22 mouse cellular contexts compared by ENCODE assay signal in genomic region chr5:144178216-144178615, GRCm38 (mm10). TPM values are rescaled to one million over a fixed set of nuclear protein-coding genes. Genes with fewer than 3 reads are reported as not detected.
DNase-seq lines count a peak whose midpoint lies in the region; ATAC-seq and TF ChIP-seq lines count a peak whose summit lies in the region.
"Had no signal": no experiment of that assay in that cellular context is flagged by ENCODE, and none has a peak within 500 bp of the region (broad histone marks: within the 10 kb centered on the region; RNA-seq: fewer than 3 reads in every experiment).

No protein-coding gene starts in this region.

- H3K9ac ChIP-seq in forebrain, embryonic 11.5 days (ENCODE audit: low read length): no peak overlapping the region
- H3K9ac ChIP-seq in forebrain, embryonic 14.5 days (ENCODE audit: low read length): no peak overlapping the region
- H3K9ac ChIP-seq in kidney, postnatal 0 days (ENCODE audit: low read depth, low read length): no peak overlapping the region
- no peak overlapping the region for H3K9ac ChIP-seq in MEL (ENCODE audit: control insufficient read depth, low read depth, low read length, poor library complexity, severe bottlenecking)
- H3K9ac ChIP-seq in hindbrain, embryonic 16.5 days (ENCODE audit: low read depth, low read length): no peak overlapping the region
- H3K9ac ChIP-seq: embryonic facial prominence, embryonic 12.5 days; forebrain, embryonic 12.5 days; forebrain, embryonic 15.5 days; forebrain, postnatal 0 days had no signal

- 68% methylated on average over 6 of the region's 6 CpGs for WGBS in forebrain, embryonic 11.5 days
- 72% methylated on average over 6 of the region's 6 CpGs for WGBS in forebrain, embryonic 14.5 days
- 38% methylated on average over 6 of the region's 6 CpGs for WGBS in kidney, postnatal 0 days
- WGBS in hindbrain, embryonic 16.5 days: 83% methylated on average over 6 of the region's 6 CpGs

- peaks cover 1% of the 10 kb centered on the region; the same call in 1 of the 2 replicates for H3K79me2 ChIP-seq in MEL (ENCODE audit: control insufficient read depth, insufficient read depth, low read length, poor library complexity)

- ATAC-seq in forebrain, embryonic 11.5 days (replicated peaks; ENCODE audit: low FRiP score): no peak
- ATAC-seq in forebrain, embryonic 14.5 days: no peak
- no peak for ATAC-seq in kidney, postnatal 0 days (replicated peaks; ENCODE audit: low FRiP score, low read depth)
- no peak for ATAC-seq in hindbrain, embryonic 16.5 days
- ATAC-seq: activated CD4-positive, CD25-positive, alpha-beta regulatory T cell, adult 4 months; forebrain, embryonic 15.5 days; forebrain, postnatal 0 days; Patski had no signal

- peak; percentile 32 for DNase-seq in adrenal gland, postnatal 10 days
- DNase-seq in adrenal gland, adult 8-10 months: no peak
- peak; percentile 42 for DNase-seq in forebrain, embryonic 11.5 days (ENCODE audit: low spot score)
- DNase-seq in forebrain, embryonic 14.5 days (ENCODE audit: low spot score): no peak
- peak; percentile 27 for DNase-seq in kidney, postnatal 0 days (ENCODE audit: low spot score)
- no peak for DNase-seq in kidney, postnatal 4 days
- DNase-seq in MEL (ENCODE audit: low read depth, low spot score): no peak
- DNase-seq: adrenal gland, postnatal 25 days; cerebellum, adult 11-12 months; cerebellum, adult 2 months; cerebellum, adult 9-10 months; cerebellum, postnatal 10 days; cerebellum, postnatal 25 days; forebrain, postnatal 0 days had no signal

- no peaks in the 10 kb centered on the region for H3K4me1 ChIP-seq in forebrain, embryonic 11.5 days (replicated peaks; ENCODE audit: control insufficient read depth, insufficient read depth, low read length)
- no peaks in the 10 kb centered on the region for H3K4me1 ChIP-seq in forebrain, embryonic 14.5 days (ENCODE audit: control insufficient read depth, insufficient read depth, low read length)
- H3K4me1 ChIP-seq in kidney, postnatal 0 days (replicated peaks; ENCODE audit: insufficient read depth, low read length): no peaks in the 10 kb centered on the region
- peaks cover 0 to 10% of the 10 kb centered on the region in 2 experiments; a peak in 2 of 4 replicates for H3K4me1 ChIP-seq in MEL (ENCODE audit: control insufficient read depth in 1 of 2, insufficient read depth in 2 of 2, low read length in 2 of 2)
- no peaks in the 10 kb centered on the region for H3K4me1 ChIP-seq in hindbrain, embryonic 16.5 days (ENCODE audit: control insufficient read depth, insufficient read depth, low read depth, low read length)
- H3K4me1 ChIP-seq: embryonic facial prominence, embryonic 10.5 days; embryonic facial prominence, embryonic 12.5 days; forebrain, embryonic 12.5 days; forebrain, embryonic 15.5 days had no signal

- TF ChIP-seq EP300 in MEL (IDR thresholded peaks at IDR 0.05; ENCODE audit: low read depth in 1 of 2, low read length in 2 of 2): no peak

- no peak overlapping the region for H3K4me3 ChIP-seq in forebrain, embryonic 11.5 days (ENCODE audit: low read depth, low read length)
- no peak overlapping the region for H3K4me3 ChIP-seq in forebrain, embryonic 14.5 days (ENCODE audit: low read depth, low read length)
- H3K4me3 ChIP-seq in kidney, postnatal 0 days (replicated peaks; ENCODE audit: low read depth, low read length): no peak overlapping the region
- no peak overlapping the region for H3K4me3 ChIP-seq in MEL (ENCODE audit: control insufficient read depth in 1 of 2, insufficient read depth in 1 of 2, low read depth in 2 of 2, low read length in 2 of 2)
- H3K4me3 ChIP-seq in hindbrain, embryonic 16.5 days (ENCODE audit: low read length): no peak overlapping the region
- H3K4me3 ChIP-seq: embryonic facial prominence, embryonic 10.5 days; embryonic facial prominence, embryonic 12.5 days; forebrain, embryonic 12.5 days; forebrain, embryonic 15.5 days had no signal

- no peak overlapping the region for H3K4me2 ChIP-seq in forebrain, embryonic 11.5 days (ENCODE audit: low read depth, low read length, severe bottlenecking)
- H3K4me2 ChIP-seq in forebrain, embryonic 14.5 days (ENCODE audit: low read length): no peak overlapping the region
- H3K4me2 ChIP-seq in kidney, postnatal 0 days (ENCODE audit: low read length): no peak overlapping the region
- H3K4me2 ChIP-seq in hindbrain, embryonic 16.5 days (ENCODE audit: low read length): no peak overlapping the region
- H3K4me2 ChIP-seq: embryonic facial prominence, embryonic 12.5 days; forebrain, embryonic 12.5 days; forebrain, embryonic 15.5 days had no signal

- peaks cover 8% of the 10 kb centered on the region; the same call in 1 of the 2 replicates for H3K36me3 ChIP-seq in forebrain, embryonic 11.5 days (ENCODE audit: control insufficient read depth, insufficient read depth, low read length)
- H3K36me3 ChIP-seq in forebrain, embryonic 14.5 days (ENCODE audit: control insufficient read depth, insufficient read depth, low read length): peaks cover 48% of the 10 kb centered on the region
- peaks cover 33% of the 10 kb centered on the region for H3K36me3 ChIP-seq in kidney, postnatal 0 days (ENCODE audit: insufficient read depth, low read length)
- peaks cover 0 to 4% of the 10 kb centered on the region in 2 experiments; a peak in 3 of 4 replicates for H3K36me3 ChIP-seq in MEL (ENCODE audit: control insufficient read depth in 1 of 2, insufficient read depth in 2 of 2, low read length in 2 of 2)
- peaks cover 26% of the 10 kb centered on the region for H3K36me3 ChIP-seq in hindbrain, embryonic 16.5 days (ENCODE audit: control insufficient read depth, insufficient read depth, low read length)

- no peak for TF ChIP-seq RAD21 in MEL (IDR thresholded peaks at IDR 0.05; ENCODE audit: low read depth, low read length)

- no peaks in the 10 kb centered on the region for H3K9me3 ChIP-seq in forebrain, embryonic 11.5 days (ENCODE audit: control insufficient read depth, low read length)
- H3K9me3 ChIP-seq in forebrain, embryonic 14.5 days (replicated peaks; ENCODE audit: control insufficient read depth, low read length): no peaks in the 10 kb centered on the region
- H3K9me3 ChIP-seq in kidney, postnatal 0 days (replicated peaks; ENCODE audit: low read length): no peaks in the 10 kb centered on the region
- no peaks in the 10 kb centered on the region for H3K9me3 ChIP-seq in MEL (replicated peaks; ENCODE audit: insufficient read depth, low read length)
- H3K9me3 ChIP-seq in hindbrain, embryonic 16.5 days (ENCODE audit: control insufficient read depth, low read length): no peaks in the 10 kb centered on the region
- H3K9me3 ChIP-seq: embryonic facial prominence, embryonic 10.5 days; embryonic facial prominence, embryonic 12.5 days; forebrain, embryonic 12.5 days; forebrain, embryonic 15.5 days had no signal

- H3K27me3 ChIP-seq in forebrain, embryonic 11.5 days (ENCODE audit: control insufficient read depth, insufficient read depth, low read length): no peaks in the 10 kb centered on the region
- no peaks in the 10 kb centered on the region for H3K27me3 ChIP-seq in forebrain, embryonic 14.5 days (replicated peaks; ENCODE audit: control insufficient read depth, insufficient read depth, low read length)
- H3K27me3 ChIP-seq in kidney, postnatal 0 days (ENCODE audit: insufficient read depth, low read length): no peaks in the 10 kb centered on the region
- no peaks in the 10 kb centered on the region for H3K27me3 ChIP-seq in MEL (ENCODE audit: control insufficient read depth in 1 of 2, insufficient read depth in 2 of 2, low read length in 2 of 2)
- H3K27me3 ChIP-seq in hindbrain, embryonic 16.5 days (replicated peaks; ENCODE audit: control insufficient read depth, insufficient read depth, low read length): no peaks in the 10 kb centered on the region
- H3K27me3 ChIP-seq: embryonic facial prominence, embryonic 12.5 days; forebrain, embryonic 12.5 days; forebrain, embryonic 15.5 days; Patski had no signal

- no peak for TF ChIP-seq CTCF in kidney, postnatal 0 days (IDR thresholded peaks at IDR 0.05; ENCODE audit: low read depth)
- no peak for TF ChIP-seq CTCF in MEL (IDR thresholded peaks at IDR 0.05 in 2 of 3, conservative IDR thresholded peaks at IDR 0.05 in 1 of 3; ENCODE audit: control insufficient read depth in 1 of 3, insufficient read depth in 1 of 3, low read depth in 2 of 3, low read length in 3 of 3, poor library complexity in 1 of 3, severe bottlenecking in 1 of 3)

- TF ChIP-seq POLR2A in MEL (IDR thresholded peaks at IDR 0.05; ENCODE audit: control insufficient read depth in 1 of 2, insufficient read depth in 1 of 2, low read depth in 1 of 2, low read length in 2 of 2, poor library complexity in 1 of 2): no peak

- H3K27ac ChIP-seq in forebrain, embryonic 11.5 days (ENCODE audit: low read depth, low read length): no peak overlapping the region
- H3K27ac ChIP-seq in forebrain, embryonic 14.5 days (ENCODE audit: low read depth, low read length): no peak overlapping the region
- 0 out of 2 replicates have a peak overlapping the region, but pooled peaks have one; percentile 16 for H3K27ac ChIP-seq in kidney, postnatal 0 days
- H3K27ac ChIP-seq in MEL (ENCODE audit: control insufficient read depth, low read depth, low read length): no peak overlapping the region
- H3K27ac ChIP-seq in hindbrain, embryonic 16.5 days (ENCODE audit: low read depth, low read length): no peak overlapping the region
- H3K27ac ChIP-seq: embryonic facial prominence, embryonic 10.5 days; embryonic facial prominence, embryonic 12.5 days; forebrain, embryonic 12.5 days; forebrain, embryonic 15.5 days had no signal

RNA-seq across cellular contexts. Expression of gene Bhlha15, which starts 11.9 kb away (rescaled TPM):
- under 1 TPM; 0.66 to 0.97 TPM for total RNA-seq in adrenal gland, postnatal 10 days (2021)
- 1 to 10 TPM in 3 of 4 experiments, under 1 TPM in 1; 0.61 to 3.0 (median 2.3) TPM for total RNA-seq in adrenal gland, adult 8-10 months (2022)
- polyA plus RNA-seq in forebrain, embryonic 11.5 days (2014; fragmentation: Nextera tagmentation; extraction: Ambion mirVana): 0.12 TPM in 1 of 2 replicates, not detected in the other
- 0.06 TPM in 1 of 2 replicates, not detected in the other for polyA plus RNA-seq in forebrain, embryonic 14.5 days (2014; fragmentation: Nextera tagmentation; extraction: Ambion mirVana)
- polyA plus RNA-seq in kidney, postnatal 0 days (2015; fragmentation: Nextera tagmentation; extraction: Ambion mirVana): 0.54 and 0.60 TPM in 2 replicates
- total RNA-seq in MEL (2012; rRNA removed): 2.6 and 4.3 TPM in 2 replicates
- polyA plus RNA-seq in MEL (2012; ENCODE audit: insufficient read depth in 1 of 2, insufficient read length in 2 of 2, low read depth in 1 of 2, low replicate concordance in 2 of 2, missing spikeins in 1 of 2): 1 to 10 TPM in 1 of 2 experiments, not detected in 1; 4.1 TPM
- polyA plus RNA-seq in hindbrain, embryonic 16.5 days (2015; fragmentation: Nextera tagmentation; extraction: Ambion mirVana): 0.07 and 0.09 TPM in 2 replicates
- total RNA-seq: forebrain, postnatal 0 days had no signal
- polyA plus RNA-seq: C2C12; forebrain, postnatal 0 days had no signal

RNA-seq across cellular contexts. Expression of gene Tecpr1, which starts 45.2 kb away (rescaled TPM):
- 10 to 100 TPM; 56.9 to 67.2 TPM for total RNA-seq in adrenal gland, postnatal 10 days (2021)
- 100 to 1,000 TPM; 113 to 201 (median 148) TPM for total RNA-seq in adrenal gland, adult 8-10 months (2022)
- 17.5 and 20.1 TPM in 2 replicates for polyA plus RNA-seq in forebrain, embryonic 11.5 days (2014; fragmentation: Nextera tagmentation; extraction: Ambion mirVana)
- polyA plus RNA-seq in forebrain, embryonic 14.5 days (2014; fragmentation: Nextera tagmentation; extraction: Ambion mirVana): 21.7 and 26.5 TPM in 2 replicates
- polyA plus RNA-seq in kidney, postnatal 0 days (2015; fragmentation: Nextera tagmentation; extraction: Ambion mirVana): 15.3 and 17.4 TPM in 2 replicates
- 6.2 and 7.1 TPM in 2 replicates for total RNA-seq in MEL (2012; rRNA removed)
- polyA plus RNA-seq in MEL (2012; ENCODE audit: insufficient read depth in 1 of 2, insufficient read length in 2 of 2, low read depth in 1 of 2, low replicate concordance in 2 of 2, missing spikeins in 1 of 2): 1 to 10 TPM in 1 of 2 experiments, not detected in 1; 9.0 TPM
- 41.8 and 45.8 TPM in 2 replicates for polyA plus RNA-seq in hindbrain, embryonic 16.5 days (2015; fragmentation: Nextera tagmentation; extraction: Ambion mirVana)

Comparison
In these comparisons a context has a peak if more than half of its experiments do, and no peak if none do; other contexts are left out.
1. DNase-seq: peak in adrenal gland, postnatal 10 days (single experiment), forebrain, embryonic 11.5 days (single experiment) and kidney, postnatal 0 days (single experiment); none in adrenal gland, adult 8-10 months (single experiment), forebrain, embryonic 14.5 days (single experiment), kidney, postnatal 4 days (0 of 2) and MEL (single experiment).